Mouse (Mus musculus) neural tube, embryonic 11.5 days (tissue): ENCODE measurements around the gene Dnajb13. TPM values are rescaled to one million over a fixed set of nuclear protein-coding genes. Genes with fewer than 3 reads are reported as not detected.

ENCODE experiments used
- ATAC-seq: fragments of 200-750 bp; cut with Nextera tagmentation; 2 replicates; pipeline ENCODE4 v1.8.0; 2017; ENCODE audit warnings: moderate number of reproducible peaks, mild to moderate bottlenecking, moderate TSS enrichment, moderate library complexity; ENCODE audit not compliant: insufficient read depth, low FRiP score, low TSS enrichment
- DNase-seq: peaks from one replicate; pipeline ENCODE4 v3.0.0-alpha.2; 2015; ENCODE audit warnings: low spot score
- H3K27ac ChIP-seq: fragments of 300-500 bp; sonication (generic); 2 replicates; pipeline ENCODE4 v1.5.1; 2014; ENCODE audit warnings: low read depth, mild to moderate bottlenecking, low read length
- H3K27me3 ChIP-seq: fragments of 300-500 bp; sonication (generic); 2 replicates; pipeline ENCODE4 v1.6.1; 2014; ENCODE audit warnings: mild to moderate bottlenecking, low read length, mixed read lengths; ENCODE audit not compliant: control insufficient read depth, insufficient read depth
- H3K36me3 ChIP-seq: fragments of 300-500 bp; sonication (generic); 2 replicates; pipeline ENCODE4 v1.6.1; 2014; ENCODE audit warnings: mild to moderate bottlenecking, low read length, moderate library complexity, mixed read lengths; ENCODE audit not compliant: control insufficient read depth, insufficient read depth
- H3K4me1 ChIP-seq: fragments of 300-500 bp; sonication (generic); 2 replicates; pipeline ENCODE4 v1.6.1; 2014; ENCODE audit warnings: low read length, mixed read lengths; ENCODE audit not compliant: control insufficient read depth, insufficient read depth
- H3K4me2 ChIP-seq: fragments of 300-500 bp; sonication (generic); 2 replicates; pipeline ENCODE4 v1.6.1; 2014; ENCODE audit warnings: low read depth, mild to moderate bottlenecking, moderate library complexity
- H3K4me3 ChIP-seq: fragments of 300-500 bp; sonication (generic); 2 replicates; pipeline ENCODE4 v1.5.1; 2014; ENCODE audit warnings: low read depth, low read length
- H3K9ac ChIP-seq: fragments of 300-500 bp; sonication (generic); 2 replicates; pipeline ENCODE4 v1.6.1; 2014; ENCODE audit warnings: mild to moderate bottlenecking, low read length
- H3K9me3 ChIP-seq: fragments of 300-500 bp; sonication (generic); 2 replicates; pipeline ENCODE4 v1.6.1; 2016; ENCODE audit warnings: low read length; ENCODE audit not compliant: control insufficient read depth
- WGBS: fragments of 180-500 bp; shearing (Covaris S2); extraction: QIAGEN DNeasy Blood & Tissue Kit; methylation state at CpG from one replicate; pipeline ENCODE4 v1.1.7; 2014; 5-methylcytosine and 5-hydroxymethylcytosine counted together
- polyA plus RNA-seq: library from polyadenylated mRNA; unstranded; fragments of >200 nt; fragmentation: Nextera tagmentation; extraction: Ambion mirVana; gene quantifications from 2 replicates; pipeline ENCODE4 v1.2.1, GENCODE M21; 2014

The Dnajb13 gene
- polyA plus RNA-seq, 1 experiment from 2014 or later: 0.25 TPM

GRCm38 (mm10) chr7:100463194-100463593 is 51.6 kb downstream of the Dnajb13 start:
- Histone ChIP-seq H3K27ac (no peak overlapping the region), H3K4me2 (no peak overlapping the region)
- no peak for ATAC-seq

GRCm38 (mm10) chr7:100461621-100462151 is 53.1 kb downstream of the Dnajb13 start:
- Histone ChIP-seq H3K36me3 (peaks cover 11% of the 10 kb centered on the region), H3K27ac (no peak overlapping the region)
- DNase-seq: no peak

More at GRCm38 (mm10) chr7:100463194-100463593, 51.6 kb downstream of the Dnajb13 start:
- DNase-seq: no peak
- no peaks in the 10 kb centered on the region for H3K27me3 ChIP-seq
- H3K9ac ChIP-seq: no peak overlapping the region
- peaks cover 9% of the 10 kb centered on the region for H3K36me3 ChIP-seq
- H3K4me3 ChIP-seq: no peak overlapping the region
- H3K9me3 ChIP-seq: no peaks in the 10 kb centered on the region
- H3K4me1 ChIP-seq: no peaks in the 10 kb centered on the region
- 92% methylated on average over 9 of the region's 9 CpGs for WGBS

GRCm38 (mm10) chr7:100459862-100460261 is 54.9 kb downstream of the Dnajb13 start:
- peaks cover 14% of the 10 kb centered on the region for H3K36me3 ChIP-seq
- ATAC-seq: no peak

More at GRCm38 (mm10) chr7:100461621-100462151, 53.1 kb downstream of the Dnajb13 start:
- no peak for ATAC-seq
- no peaks in the 10 kb centered on the region for H3K9me3 ChIP-seq
- 91% methylated on average over 6 of the region's 6 CpGs for WGBS
- no peak overlapping the region for H3K4me2 ChIP-seq
- no peaks in the 10 kb centered on the region for H3K4me1 ChIP-seq
- no peak overlapping the region for H3K4me3 ChIP-seq
- H3K9ac ChIP-seq: no peak overlapping the region
- H3K27me3 ChIP-seq: no peaks in the 10 kb centered on the region

GRCm38 (mm10) chr7:100458153-100458552 is 56.6 kb downstream of the Dnajb13 start:
- Histone ChIP-seq H3K36me3 (peaks cover 18% of the 10 kb centered on the region), H3K4me2 (no peak overlapping the region), H3K27ac (no peak overlapping the region), H3K9ac (no peak overlapping the region), H3K9me3 (no peaks in the 10 kb centered on the region), H3K4me1 (no peaks in the 10 kb centered on the region), H3K27me3 (no peaks in the 10 kb centered on the region), H3K4me3 (no peak overlapping the region)
- DNase-seq: no peak
- no peak for ATAC-seq
- 70% methylated on average over 1 of the region's 1 CpGs for WGBS

More at GRCm38 (mm10) chr7:100459862-100460261, 54.9 kb downstream of the Dnajb13 start:
- H3K27ac ChIP-seq: no peak overlapping the region
- no peak overlapping the region for H3K4me3 ChIP-seq
- no peaks in the 10 kb centered on the region for H3K9me3 ChIP-seq
- WGBS: 91% methylated on average over 3 of the region's 3 CpGs
- H3K4me2 ChIP-seq: no peak overlapping the region
- H3K27me3 ChIP-seq: no peaks in the 10 kb centered on the region
- no peak overlapping the region for H3K9ac ChIP-seq
- no peaks in the 10 kb centered on the region for H3K4me1 ChIP-seq
- DNase-seq: no peak

Other genes with a start within 250 kb of the Dnajb13 start
- gene P4ha3, start 229.4 kb downstream of the Dnajb13 start, polyA plus RNA-seq: 4.9 and 6.1 TPM in 2 replicates
- 34.2 and 42.3 TPM in 2 replicates for gene C2cd3, start 142.7 kb downstream of the Dnajb13 start, polyA plus RNA-seq
- gene Ppme1, start 142.7 kb downstream of the Dnajb13 start, polyA plus RNA-seq: 116 and 124 TPM in 2 replicates
- not detected in 2 replicates for gene Ucp3, start 42.0 kb downstream of the Dnajb13 start, polyA plus RNA-seq
- gene Ucp2, start 21.6 kb downstream of the Dnajb13 start, polyA plus RNA-seq: 88.8 and 95.4 TPM in 2 replicates
- 18.9 and 20.0 TPM in 2 replicates for gene Coa4, start 22.1 kb upstream of the Dnajb13 start, polyA plus RNA-seq
- gene Rab6a, start 92.5 kb upstream of the Dnajb13 start, polyA plus RNA-seq: 194 and 200 TPM in 2 replicates
- gene Mrpl48, start 93.3 kb upstream of the Dnajb13 start, polyA plus RNA-seq: 57.4 and 60.8 TPM in 2 replicates
- 7.9 and 8.4 TPM in 2 replicates for gene Plekhb1, start 147.5 kb upstream of the Dnajb13 start, polyA plus RNA-seq
- gene Fam168a, start 191.7 kb upstream of the Dnajb13 start, polyA plus RNA-seq: 45.2 and 56.6 TPM in 2 replicates